Mouse (Mus musculus) cortical plate, adult 2 months (tissue): ENCODE results near the gene Arf6. TPM values are rescaled to one million over a fixed set of nuclear protein-coding genes. Genes with fewer than 3 reads are reported as not detected.

Experiments used
- H3K27ac ChIP-seq: fragments of 200-500 bp; 2 replicates; pipeline ENCODE4 v1.5.1; 2012; ENCODE audit warnings: low read length, control low read depth, inconsistent platforms; ENCODE audit not compliant: insufficient read depth
- H3K4me1 ChIP-seq: fragments of 200-500 bp; 2 replicates; pipeline ENCODE4 v1.6.1; 2011; ENCODE audit warnings: low read length; ENCODE audit not compliant: control insufficient read depth, insufficient read depth
- H3K4me3 ChIP-seq: fragments of 200-500 bp; 2 replicates; pipeline ENCODE4 v1.5.1; 2011; ENCODE audit warnings: mild to moderate bottlenecking, low read length, control low read depth; ENCODE audit not compliant: insufficient read depth
- CTCF ChIP-seq: fragments of 200-500 bp; IDR thresholded peaks from 2 replicates; pipeline ENCODE4 v1.5.1; 2011; ENCODE audit warnings: mild to moderate bottlenecking, control low read depth, low read length; ENCODE audit not compliant: insufficient read depth; ENCODE audit errors: extremely low read depth
- POLR2A ChIP-seq: fragments of 200-500 bp; IDR thresholded peaks from 2 replicates; pipeline ENCODE4 v1.6.1; 2011; ENCODE audit warnings: mild to moderate bottlenecking, low read length, control low read depth; ENCODE audit not compliant: insufficient read depth; ENCODE audit errors: extremely low read depth
- polyA plus RNA-seq: library from polyadenylated mRNA; depleted of rRNA; stranded (reverse); fragments of >200 nt; gene quantifications from 2 replicates; pipeline ENCODE4 v1.2.3, GENCODE M21; 2012

Arf6 gene
- polyA plus RNA-seq, 1 experiment: 43.1 TPM

DNA sequence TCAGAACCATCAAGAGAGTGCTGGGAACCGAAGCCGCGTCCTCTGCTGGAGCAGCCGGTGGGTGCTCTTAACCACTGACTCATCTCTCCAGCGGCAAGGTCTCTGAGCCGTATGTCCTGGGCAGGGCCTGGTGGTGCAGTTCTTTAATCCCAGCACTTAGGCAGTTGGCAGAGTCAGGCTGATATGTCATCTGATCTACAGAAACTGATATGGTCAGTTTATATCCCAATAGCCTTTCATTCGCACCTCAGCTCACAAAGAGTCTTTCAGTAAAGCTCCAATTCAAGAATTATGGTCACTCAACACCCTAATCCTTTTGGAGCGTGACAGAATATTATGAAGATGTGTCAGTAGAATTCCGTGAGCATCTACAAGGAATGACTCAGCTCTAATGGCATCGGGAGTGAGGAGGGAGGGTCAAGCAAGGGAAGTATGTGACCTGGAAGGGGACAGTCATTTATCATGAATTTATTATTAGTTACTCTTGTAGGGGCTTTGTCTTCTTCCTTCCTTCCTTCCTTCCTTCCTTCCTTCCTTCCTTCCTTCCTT is 16.4 kb downstream of the Arf6 start:
- H3K27ac ChIP-seq: no peak overlapping the region
- TF ChIP-seq CTCF (no peak), POLR2A (no peak)
- no peak overlapping the region for H3K4me3 ChIP-seq
- H3K4me1 ChIP-seq: no peaks in the 10 kb centered on the region

GRCm38 (mm10) chr12:69389273-69389938 is 17.5 kb downstream of the Arf6 start:
- TF ChIP-seq CTCF (no peak), POLR2A (no peak)
- Histone ChIP-seq H3K4me1 (no peaks in the 10 kb centered on the region), H3K4me3 (no peak overlapping the region), H3K27ac (no peak overlapping the region)

DNA sequence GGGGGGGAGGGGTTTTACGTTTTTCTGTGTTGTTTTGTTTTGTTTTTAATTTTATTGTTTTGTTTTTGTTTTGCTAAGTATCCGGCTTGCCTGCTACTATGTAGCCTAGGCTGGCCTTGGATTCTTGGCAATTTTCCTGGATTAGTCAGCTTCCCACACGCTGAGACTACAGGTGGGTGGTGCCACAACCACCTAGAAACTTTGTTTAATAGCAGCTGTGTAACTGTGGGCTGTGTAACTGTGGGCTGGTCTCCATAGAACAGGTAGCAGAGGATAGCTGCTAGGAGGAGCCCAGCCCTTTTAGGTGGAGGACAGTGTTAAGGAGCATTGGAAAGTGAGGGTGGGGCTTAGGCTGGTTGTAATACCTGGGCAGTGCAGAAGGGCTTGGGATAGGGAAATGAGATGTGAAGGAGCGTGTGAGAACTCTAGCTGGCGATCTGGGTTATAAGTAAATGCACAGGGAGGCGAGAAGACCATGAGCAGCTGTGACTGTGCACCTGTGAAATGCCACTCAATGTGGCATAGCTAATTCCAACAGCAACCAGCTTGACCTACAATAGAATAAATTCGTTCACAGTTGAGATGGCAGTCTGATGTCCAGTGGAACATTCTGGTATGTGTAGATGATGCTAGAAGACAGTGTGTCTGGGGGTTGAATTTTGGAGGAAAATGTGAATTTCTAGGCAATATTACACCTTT is 18.2 kb downstream of the Arf6 start:
- TF ChIP-seq POLR2A (no peak), CTCF (no peak)
- Histone ChIP-seq H3K4me3 (no peak overlapping the region), H3K27ac (no peak overlapping the region), H3K4me1 (no peaks in the 10 kb centered on the region)

- no peak overlapping the region for H3K4me3 ChIP-seq
- H3K27ac ChIP-seq: no peak overlapping the region
- no peaks in the 10 kb centered on the region for H3K4me1 ChIP-seq
- no peak for TF ChIP-seq CTCF
- no peak for TF ChIP-seq POLR2A
These were observed 21.1 kb downstream of the Arf6 start for GRCm38 (mm10) chr12:69393076-69393475.

DNA sequence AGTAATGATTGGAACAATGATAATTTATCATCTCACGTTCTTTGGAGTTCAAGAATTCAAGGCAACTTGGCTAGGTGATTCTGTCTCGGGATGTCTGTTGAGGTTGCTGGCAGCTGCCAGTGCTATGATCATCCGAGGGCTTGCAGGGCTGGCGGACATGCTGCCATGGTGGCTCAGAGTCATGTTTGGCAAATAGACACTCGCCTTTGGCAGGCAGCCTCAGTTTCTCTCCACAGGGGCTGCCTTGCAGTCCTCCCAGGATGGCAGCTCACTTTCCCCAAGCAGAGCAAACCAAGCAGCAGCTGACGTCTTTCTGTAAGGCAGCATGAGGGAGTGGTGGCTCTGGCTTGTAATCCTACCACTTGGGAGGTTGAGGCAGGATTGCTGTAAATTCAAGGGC is 22.5 kb downstream of the Arf6 start:
- Histone ChIP-seq H3K4me3 (no peak overlapping the region), H3K4me1 (no peaks in the 10 kb centered on the region), H3K27ac (no peak overlapping the region)
- TF ChIP-seq CTCF: no peak
- no peak for TF ChIP-seq POLR2A

GRCm38 (mm10) chr12:69400367-69400766 is 28.4 kb downstream of the Arf6 start:
- Histone ChIP-seq H3K4me3 (no peak overlapping the region), H3K27ac (no peak overlapping the region), H3K4me1 (no peaks in the 10 kb centered on the region)
- TF ChIP-seq POLR2A (no peak), CTCF (no peak)

DNA sequence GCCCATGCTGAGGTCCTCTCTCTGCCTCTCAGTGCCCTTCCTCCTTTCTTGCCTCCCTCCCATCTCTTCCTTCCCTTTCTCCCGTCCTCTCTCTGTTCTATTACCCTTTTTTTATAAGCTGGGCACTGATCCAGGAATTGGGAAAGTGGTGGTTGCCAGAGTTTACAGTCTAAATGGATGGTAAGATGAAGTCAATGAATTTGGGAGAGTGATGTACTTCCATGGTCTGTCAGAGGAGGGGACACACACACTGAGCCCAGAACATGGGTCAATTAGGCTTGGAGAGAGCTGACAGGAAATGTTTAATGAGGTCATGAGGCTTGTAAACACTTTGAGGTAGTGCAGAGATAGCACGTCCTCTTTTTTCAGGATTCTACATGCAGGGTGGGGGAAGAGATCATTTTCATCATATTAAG is 28.9 kb downstream of the Arf6 start:
- Histone ChIP-seq H3K4me1 (no peaks in the 10 kb centered on the region), H3K27ac (no peak overlapping the region), H3K4me3 (no peak overlapping the region)
- TF ChIP-seq CTCF: no peak
- no peak for TF ChIP-seq POLR2A

- no peak for TF ChIP-seq POLR2A
- no peak for TF ChIP-seq CTCF
- H3K4me1 ChIP-seq: no peaks in the 10 kb centered on the region
These were observed 30.1 kb downstream of the Arf6 start for GRCm38 (mm10) chr12:69402100-69402499.

DNA sequence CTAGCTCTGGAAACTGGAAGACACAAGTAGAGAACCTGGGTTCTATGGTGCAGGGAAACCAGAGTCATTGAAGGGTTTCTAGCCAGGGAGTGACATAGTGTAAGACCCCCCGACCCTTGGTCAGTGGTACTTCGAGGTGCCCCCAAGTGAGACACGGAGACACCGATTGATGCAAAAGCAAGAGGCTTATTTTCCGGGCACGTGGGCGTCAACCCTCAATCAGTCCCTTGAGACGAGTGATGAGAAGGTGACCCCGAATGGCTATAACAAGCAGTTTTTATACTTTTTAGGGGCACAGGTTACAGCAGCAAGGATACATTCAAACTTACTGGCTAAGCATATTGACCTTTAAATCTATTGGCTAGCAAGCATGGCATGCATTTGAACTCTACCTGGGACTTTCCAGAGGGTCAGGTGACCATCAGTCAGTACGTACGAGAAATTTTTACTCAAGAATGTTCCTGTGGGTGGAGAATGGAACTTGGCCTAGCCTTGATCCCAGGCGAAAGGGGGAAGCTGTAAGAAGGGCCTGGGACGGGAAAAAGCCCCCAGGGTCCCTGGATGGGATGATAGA is 30.7 kb downstream of the Arf6 start:
- no peak overlapping the region for H3K27ac ChIP-seq
- H3K4me1 ChIP-seq: no peaks in the 10 kb centered on the region
- H3K4me3 ChIP-seq: no peak overlapping the region
- TF ChIP-seq CTCF: no peak

More at GRCm38 (mm10) chr12:69402100-69402499, 30.1 kb downstream of the Arf6 start:
- H3K4me3 ChIP-seq: no peak overlapping the region
- H3K27ac ChIP-seq: no peak overlapping the region

DNA sequence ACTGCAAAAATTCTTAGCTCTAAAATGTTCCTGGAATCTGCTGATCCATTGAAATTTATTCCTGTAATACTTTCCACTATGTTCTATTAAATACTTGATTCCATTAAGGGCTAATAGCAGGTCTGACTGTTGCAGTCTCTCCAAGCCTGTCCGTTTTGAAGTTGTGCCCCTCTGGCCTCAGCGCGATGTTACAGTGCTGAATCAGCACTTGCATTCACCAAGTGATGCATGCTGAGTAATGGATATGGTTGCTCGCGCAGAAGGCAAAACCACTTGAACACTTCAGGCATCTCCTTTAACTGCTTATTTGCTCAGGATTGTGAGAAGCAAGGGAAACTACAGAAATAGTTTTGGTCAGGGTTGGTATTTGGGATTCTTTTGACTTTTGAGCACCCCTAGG is 38.8 kb downstream of the Arf6 start:
- no peak overlapping the region for H3K4me3 ChIP-seq
- no peaks in the 10 kb centered on the region for H3K4me1 ChIP-seq
- TF ChIP-seq CTCF (no peak), POLR2A (no peak)
- no peak overlapping the region for H3K27ac ChIP-seq
